In genomic region chr6:72211360-72211759, GRCm38 (mm10) we compare ENCODE assay signal across 18 mouse cellular contexts. TPM values are rescaled to one million over a fixed set of nuclear protein-coding genes. Genes with fewer than 3 reads are reported as not detected.
A peak's percentile ranks its signal among the peaks of the same experiment; 100 is the strongest.
DNase-seq lines count a peak whose midpoint lies in the region; ATAC-seq lines count a peak whose summit lies in the region.
"Had no signal": no experiment of that assay in that cellular context is flagged by ENCODE, and none has a peak within 500 bp of the region (broad histone marks: within the 10 kb centered on the region; RNA-seq: fewer than 3 reads in every experiment).

No protein-coding gene starts in this region.

- no peak for ATAC-seq in forebrain, embryonic 15.5 days (replicated peaks)
- ATAC-seq in forebrain, embryonic 13.5 days, result no peak
- ATAC-seq: midbrain, embryonic 15.5 days had no signal

- peaks cover 26% of the 10 kb centered on the region for H3K4me1 ChIP-seq in forebrain, embryonic 15.5 days
- peaks cover 27% of the 10 kb centered on the region for H3K4me1 ChIP-seq in forebrain, embryonic 13.5 days

- no peak overlapping the region for H3K4me2 ChIP-seq in forebrain, embryonic 15.5 days (replicated peaks)
- H3K4me2 ChIP-seq in forebrain, embryonic 13.5 days, result no peak overlapping the region
- H3K4me2 ChIP-seq: midbrain, embryonic 15.5 days; neural tube, embryonic 13.5 days had no signal

- H3K4me3 ChIP-seq in forebrain, embryonic 15.5 days, result no peak overlapping the region
- H3K4me3 ChIP-seq in forebrain, embryonic 13.5 days, result no peak overlapping the region
- H3K4me3 ChIP-seq: embryonic facial prominence, embryonic 10.5 days; midbrain, embryonic 15.5 days; neural tube, embryonic 13.5 days had no signal

- H3K36me3 ChIP-seq in forebrain, embryonic 15.5 days, result no peaks in the 10 kb centered on the region
- peaks cover 5% of the 10 kb centered on the region; the same call in 1 of the 2 replicates for H3K36me3 ChIP-seq in forebrain, embryonic 13.5 days (ENCODE audit: poor library complexity, severe bottlenecking)
- H3K36me3 ChIP-seq: midbrain, embryonic 15.5 days; neural tube, embryonic 13.5 days had no signal

- H3K27ac ChIP-seq in forebrain, embryonic 15.5 days (replicated peaks), result peak overlapping the region; percentile 37; the same call in 1 of the 2 replicates
- no peak overlapping the region for H3K27ac ChIP-seq in forebrain, embryonic 13.5 days
- H3K27ac ChIP-seq: embryonic facial prominence, embryonic 10.5 days; midbrain, embryonic 15.5 days; neural tube, embryonic 13.5 days had no signal

- no peak overlapping the region for H3K9ac ChIP-seq in forebrain, embryonic 15.5 days (replicated peaks)
- H3K9ac ChIP-seq in forebrain, embryonic 13.5 days, result no peak overlapping the region
- H3K9ac ChIP-seq: midbrain, embryonic 15.5 days; neural tube, embryonic 13.5 days had no signal

- intact Hi-C loops in left cerebral cortex, postnatal 4 days (cut with DNase I), result no loop called here
- intact Hi-C loops in left cerebral cortex, postnatal 14 days (cut with DNase I), result no loop called here

- 48% methylated on average over 4 of the region's 4 CpGs for WGBS in forebrain, embryonic 15.5 days
- 57% methylated on average over 4 of the region's 4 CpGs for WGBS in forebrain, embryonic 13.5 days

- H3K27me3 ChIP-seq in forebrain, embryonic 15.5 days, result no peaks in the 10 kb centered on the region
- H3K27me3 ChIP-seq in forebrain, embryonic 13.5 days, result 0 out of 2 replicates have a peak, but pooled peaks cover 4% of the 10 kb centered on the region

- peak; percentile 54 for DNase-seq in left cerebral cortex, postnatal 4 days
- DNase-seq in left cerebral cortex, postnatal 14 days (ENCODE audit: low spot score in 2 of 2), result no peak
- peak; percentile 62 for DNase-seq in cerebellum, adult 11-12 months
- DNase-seq in cerebellum, postnatal 25 days, result peak; percentile 62 to 64
- DNase-seq in MN1 (ENCODE audit: low spot score), result no peak
- DNase-seq in urinary bladder, adult 2 months (ENCODE audit: low spot score), result no peak
- DNase-seq: adrenal gland, postnatal 14 days; B cell, adult 2 months; gastrocnemius, postnatal 10 days; kidney, adult 18-20 months; kidney, postnatal 36 days; liver had no signal

- H3K9me3 ChIP-seq in forebrain, embryonic 15.5 days, result no peaks in the 10 kb centered on the region
- H3K9me3 ChIP-seq in forebrain, embryonic 13.5 days (replicated peaks), result no peaks in the 10 kb centered on the region
- H3K9me3 ChIP-seq: embryonic facial prominence, embryonic 10.5 days; midbrain, embryonic 15.5 days; neural tube, embryonic 13.5 days had no signal

RNA-seq across cellular contexts. Expression of gene Atoh8, which starts 24.0 kb away (rescaled TPM):
- polyA plus RNA-seq in forebrain, embryonic 15.5 days (2015; fragmentation: Nextera tagmentation; extraction: Ambion mirVana), result 2.7 and 3.6 TPM in 2 replicates
- 2.9 and 4.5 TPM in 2 replicates for polyA plus RNA-seq in forebrain, embryonic 13.5 days (2015; fragmentation: Nextera tagmentation; extraction: Ambion mirVana)
- total RNA-seq in left cerebral cortex, postnatal 4 days (2021), result 1 to 10 TPM; 1.8 TPM
- total RNA-seq in left cerebral cortex, postnatal 14 days (2021), result 1 to 10 TPM; 1.2 to 1.3 TPM
- 20.2 and 24.1 TPM in 2 replicates for polyA plus RNA-seq in urinary bladder, adult 2 months (2012; rRNA removed)
- total RNA-seq: hematopoietic stem cell, adult 5-6 weeks had no signal

Comparison
In these comparisons a context has a peak if more than half of its experiments do, and no peak if none do; other contexts are left out.
1. DNase-seq: peak in left cerebral cortex, postnatal 4 days (single experiment), cerebellum, adult 11-12 months (single experiment) and cerebellum, postnatal 25 days (2 of 2); none in left cerebral cortex, postnatal 14 days (0 of 2), MN1 (single experiment) and urinary bladder, adult 2 months (single experiment).